Mouse (Mus musculus): Measurements from ENCODE around the gene Gm20906.
"Not testable (repeated sequence)": the region's sequence is repeated elsewhere in the genome, so short reads cannot be mapped to it uniquely, and the experiment has no call there.

Gene Gm20906

DNA sequence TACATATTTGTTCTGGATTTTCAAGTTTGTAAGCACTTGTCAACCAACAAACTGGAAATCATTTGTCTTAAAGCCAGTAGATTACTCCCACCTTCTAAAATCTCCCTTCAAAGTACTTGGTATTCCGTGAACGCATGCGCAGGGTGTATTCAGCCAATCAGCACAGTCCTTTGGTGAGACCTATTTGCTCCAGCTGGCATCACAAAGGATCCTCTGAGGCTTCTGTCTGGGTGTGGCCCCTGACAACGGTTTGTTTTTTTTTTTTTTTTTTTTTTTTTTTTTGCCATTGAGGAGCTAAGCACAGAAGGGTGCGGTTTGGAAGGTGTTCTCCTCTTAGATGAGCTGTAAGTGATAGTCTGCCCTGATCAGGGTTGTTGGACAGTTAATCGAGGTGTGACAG lies at the start of gene Gm20906:
Gene Gm20906 (plus strand): TSS at position 301 of the 400 bp plus-strand sequence.
- not testable (repeated sequence) for DNase-seq (ENCODE audit: low spot score)
